Mouse (Mus musculus) gastrocnemius, postnatal 10 days (tissue): ENCODE results near the gene Mageb4. TPM values are rescaled to one million over a fixed set of nuclear protein-coding genes. Genes with fewer than 3 reads are reported as not detected.
"Not testable (repeated sequence)": the region's sequence is repeated elsewhere in the genome, so short reads cannot be mapped to it uniquely, and the experiment has no call there.

Experiments
- DNase-seq: peaks from one replicate; pipeline ENCODE4 v3.0.0; 2021; ENCODE audit warnings: mixed read lengths
- long read RNA-seq, 2 experiments: library from polyadenylated mRNA; stranded (forward); transcript quantifications; one replicate each; pipeline ENCODE4 v2.0.0; 2021
- total RNA-seq, 2 experiments: library from RNA; stranded (reverse); gene quantifications; 2 replicates each; pipeline ENCODE4 v1.2.3; 2021

Mageb4 gene
- total RNA-seq: not detected
- long read RNA-seq, experiment 1: 0 reads
- long read RNA-seq, experiment 2: 0 reads

DNA sequence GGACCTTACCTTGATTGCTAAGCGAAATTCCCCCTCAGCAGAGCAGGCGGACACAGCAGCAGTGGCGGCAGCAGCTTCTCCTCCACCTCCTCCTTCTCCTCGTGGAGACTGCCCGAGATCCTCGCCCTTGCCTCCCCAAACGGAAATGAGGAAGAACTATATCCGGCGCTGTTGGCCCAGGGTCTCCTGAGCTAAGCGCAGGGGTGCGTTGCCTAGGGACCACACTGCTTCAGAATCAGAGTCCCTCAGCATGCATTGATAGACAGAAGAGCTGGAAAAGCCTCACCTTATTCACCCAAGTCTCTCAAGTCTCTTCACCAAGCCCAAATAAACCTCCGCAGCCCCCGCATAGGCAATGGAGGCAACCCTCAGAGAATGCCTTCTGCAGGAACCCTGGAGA is at the start of gene Mageb4:
Mageb4 (minus strand) TSS at position 101 of the 400 bp plus-strand sequence.
- not testable (repeated sequence) for DNase-seq

DNA sequence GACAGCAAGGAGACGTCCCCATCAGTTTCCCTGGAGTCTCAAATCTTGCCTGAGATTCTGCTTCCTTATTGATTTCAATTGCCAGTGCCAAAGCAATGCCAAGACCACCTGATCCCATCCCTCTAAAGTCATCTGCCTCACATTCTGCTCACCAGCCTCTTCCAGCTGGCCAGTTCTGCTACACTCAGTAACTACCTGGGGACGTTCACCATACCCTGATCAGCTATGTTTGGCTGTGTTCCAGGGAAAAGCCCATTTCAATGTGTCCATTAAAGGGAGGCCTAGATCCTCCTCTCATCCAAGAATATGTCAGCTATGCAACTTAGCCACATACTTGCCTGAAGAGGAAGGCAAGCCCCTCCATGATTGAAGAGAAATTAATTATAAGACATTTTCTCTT is 20.3 kb downstream of the Mageb4 start:
- DNase-seq: not testable (repeated sequence)

DNA sequence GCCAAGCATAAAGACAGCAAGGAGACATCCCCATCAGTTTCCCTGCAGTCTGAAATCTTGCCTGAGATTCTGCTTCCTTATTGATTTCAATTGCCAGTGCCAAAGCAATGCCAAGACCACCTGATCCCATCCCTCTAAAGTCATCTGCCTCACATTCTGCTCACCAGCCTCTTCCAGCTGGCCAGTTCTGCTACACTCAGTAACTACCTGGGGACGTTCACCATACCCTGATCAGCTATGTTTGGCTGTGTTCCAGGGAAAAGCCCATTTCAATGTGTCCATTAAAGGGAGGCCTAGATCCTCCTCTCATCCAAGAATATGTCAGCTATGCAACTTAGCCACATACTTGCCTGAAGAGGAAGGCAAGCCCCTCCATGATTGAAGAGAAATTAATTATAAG is 58.9 kb downstream of the Mageb4 start:
- not testable (repeated sequence) for DNase-seq

DNA sequence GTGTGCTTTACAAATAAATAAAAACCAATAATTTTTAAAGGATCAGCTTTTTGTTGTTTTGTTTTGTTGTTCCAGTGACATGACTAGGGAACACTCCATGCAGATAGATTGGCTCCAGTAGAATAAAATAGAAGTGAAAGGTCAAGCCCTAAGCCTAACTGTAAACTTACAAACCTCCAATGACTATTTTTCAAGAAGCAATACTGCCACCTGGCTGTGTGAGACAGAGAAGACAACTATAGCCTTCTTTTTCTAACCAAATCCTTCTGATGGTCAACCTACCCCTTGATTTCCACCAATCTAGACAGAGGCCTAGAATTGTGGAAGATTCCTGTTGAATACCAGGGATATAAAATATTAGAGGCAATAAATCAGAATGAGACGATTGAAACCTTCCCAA is 67.6 kb downstream of the Mageb4 start:
- DNase-seq: no peak

Other genes starting within 250 kb of the Mageb4 start
- not detected for gene Nr0b1, start 113.3 kb downstream of the Mageb4 start, total RNA-seq